Mouse (Mus musculus) small intestine, adult 2 months (tissue): ENCODE data around the gene Sema6d. TPM values are rescaled to one million over a fixed set of nuclear protein-coding genes. Genes with fewer than 3 reads are reported as not detected.

Source experiments
- H3K27ac ChIP-seq: fragments of 200-500 bp; 2 replicates; pipeline ENCODE4 v1.5.1; 2012; ENCODE audit warnings: low read depth, low read length, control low read depth, inconsistent platforms; ENCODE audit not compliant: insufficient read depth
- H3K27me3 ChIP-seq: fragments of 200-500 bp; 2 replicates; pipeline ENCODE4 v1.6.1; 2012; ENCODE audit warnings: mild to moderate bottlenecking, moderate library complexity, low read length, inconsistent platforms; ENCODE audit not compliant: control insufficient read depth, insufficient read depth
- H3K36me3 ChIP-seq: fragments of 200-500 bp; 2 replicates; pipeline ENCODE4 v1.6.1; 2012; ENCODE audit warnings: mild to moderate bottlenecking, low read length, control low read depth, inconsistent platforms; ENCODE audit not compliant: control insufficient read depth, insufficient read depth
- H3K4me1 ChIP-seq: fragments of 200-500 bp; 2 replicates; pipeline ENCODE4 v1.6.1; 2012; ENCODE audit warnings: low read length, inconsistent platforms, mixed read lengths; ENCODE audit not compliant: control insufficient read depth, insufficient read depth, insufficient read length
- H3K4me3 ChIP-seq: fragments of 200-500 bp; 2 replicates; pipeline ENCODE4 v1.5.1; 2012; ENCODE audit warnings: low read depth, mild to moderate bottlenecking, control low read depth, inconsistent platforms, low read length, moderate library complexity
- CTCF ChIP-seq: fragments of 200-500 bp; IDR thresholded peaks from 2 replicates; pipeline ENCODE4 v1.5.1; 2012; ENCODE audit warnings: low read depth, mild to moderate bottlenecking, control low read depth, inconsistent platforms, low read length, moderate library complexity, mixed read lengths; ENCODE audit not compliant: insufficient replicate concordance, insufficient read length; ENCODE audit errors: extremely low read depth
- POLR2A ChIP-seq: fragments of 200-500 bp; IDR thresholded peaks from 2 replicates; pipeline ENCODE4 v1.6.1; 2012; ENCODE audit warnings: low read depth, mild to moderate bottlenecking, control low read depth, inconsistent platforms, low read length, moderate library complexity
- WGBS: fragments of 180-500 bp; shearing (Covaris S2); methylation state at CpG from one replicate; pipeline ENCODE4 v1.1.7; 2018; 5-methylcytosine and 5-hydroxymethylcytosine counted together
- polyA plus RNA-seq: library from polyadenylated mRNA; depleted of rRNA; stranded (reverse); fragments of >200 nt; gene quantifications from 2 replicates; pipeline ENCODE4 v1.2.3, GENCODE M21; 2012

Sema6d gene
- polyA plus RNA-seq, 1 experiment: 9.5 TPM

- WGBS: 28% methylated on average over 5 of the region's 5 CpGs
- peaks cover 14% of the 10 kb centered on the region; the same call in 1 of the 2 replicates for H3K4me1 ChIP-seq
- no peaks in the 10 kb centered on the region for H3K36me3 ChIP-seq
- no peak for TF ChIP-seq POLR2A
- TF ChIP-seq CTCF: no peak
- no peak overlapping the region for H3K27ac ChIP-seq
- H3K27me3 ChIP-seq: no peaks in the 10 kb centered on the region
- H3K4me3 ChIP-seq: no peak overlapping the region
Measured at GRCm38 (mm10) chr2:124609014-124609413, 519.2 kb downstream of the Sema6d start.

- Histone ChIP-seq H3K27me3 (no peaks in the 10 kb centered on the region), H3K4me1 (peaks cover 13% of the 10 kb centered on the region; the same call in 1 of the 2 replicates), H3K27ac (peak overlapping the region; percentile 86), H3K36me3 (no peaks in the 10 kb centered on the region), H3K4me3 (peak overlapping the region; percentile 99)
- under 1% methylated on average over 79 of the region's 80 CpGs for WGBS
- TF ChIP-seq CTCF: no peak
- TF ChIP-seq POLR2A: no peak
Measured at GRCm38 (mm10) chr2:124609711-124610585, 520.2 kb downstream of the Sema6d start.

- no peaks in the 10 kb centered on the region for H3K27me3 ChIP-seq
- H3K36me3 ChIP-seq: no peaks in the 10 kb centered on the region
- WGBS: under 1% methylated on average over 39 of the region's 39 CpGs
- peak overlapping the region; percentile 86 for H3K27ac ChIP-seq
- H3K4me1 ChIP-seq: peaks cover 14% of the 10 kb centered on the region; the same call in 1 of the 2 replicates
- TF ChIP-seq CTCF: no peak
- peak; percentile 29 for TF ChIP-seq POLR2A
- peak overlapping the region; percentile 99 for H3K4me3 ChIP-seq
Measured at GRCm38 (mm10) chr2:124610586-124611105, 520.9 kb downstream of the Sema6d start.

- TF ChIP-seq CTCF (no peak), POLR2A (no peak)
- Histone ChIP-seq H3K36me3 (no peaks in the 10 kb centered on the region), H3K27me3 (no peaks in the 10 kb centered on the region), H3K4me1 (peaks cover 14% of the 10 kb centered on the region; the same call in 1 of the 2 replicates), H3K4me3 (peak overlapping the region; percentile 99), H3K27ac (peak overlapping the region; percentile 18; the same call in 1 of the 2 replicates)
- WGBS: 14% methylated on average over 13 of the region's 13 CpGs
Measured at GRCm38 (mm10) chr2:124611226-124611625, 521.5 kb downstream of the Sema6d start.

GRCm38 (mm10) chr2:124612276-124612675, 522.5 kb downstream of the Sema6d start:
- WGBS: 45% methylated on average over 6 of the region's 6 CpGs
- peak overlapping the region; percentile 48 for H3K4me3 ChIP-seq
- H3K36me3 ChIP-seq: no peaks in the 10 kb centered on the region
- TF ChIP-seq POLR2A: no peak
- TF ChIP-seq CTCF: no peak
- peaks cover 14% of the 10 kb centered on the region; the same call in 1 of the 2 replicates for H3K4me1 ChIP-seq
- H3K27me3 ChIP-seq: no peaks in the 10 kb centered on the region
- no peak overlapping the region for H3K27ac ChIP-seq

- WGBS: 77% methylated on average over 10 of the region's 10 CpGs
- H3K36me3 ChIP-seq: no peaks in the 10 kb centered on the region
- no peak overlapping the region for H3K27ac ChIP-seq
Measured at GRCm38 (mm10) chr2:124612727-124613510, 523.1 kb downstream of the Sema6d start.

More at GRCm38 (mm10) chr2:124612727-124613510, 523.1 kb downstream of the Sema6d start:
- TF ChIP-seq CTCF: no peak
- no peak for TF ChIP-seq POLR2A
- Histone ChIP-seq H3K4me1 (peaks cover 14% of the 10 kb centered on the region; the same call in 1 of the 2 replicates), H3K27me3 (no peaks in the 10 kb centered on the region), H3K4me3 (peak overlapping the region; percentile 48)
